Mouse (Mus musculus) G1E-ER4 (cell line): ENCODE measurements around the gene Slc8a3. TPM values are rescaled to one million over a fixed set of nuclear protein-coding genes. Genes with fewer than 3 reads are reported as not detected.

Experiments
- GATA1 ChIP-seq: IDR thresholded peaks from one replicate; pipeline ENCODE4 v1.8.0; 2012; ENCODE audit warnings: low read length, inconsistent platforms
- polyA plus RNA-seq: library from polyadenylated mRNA; stranded (reverse); fragments of >175 nt; gene quantifications from 2 replicates; pipeline ENCODE4 v1.2.3, GENCODE M21; 2012

Slc8a3 gene
- polyA plus RNA-seq, 1 experiment = not detected

DNA sequence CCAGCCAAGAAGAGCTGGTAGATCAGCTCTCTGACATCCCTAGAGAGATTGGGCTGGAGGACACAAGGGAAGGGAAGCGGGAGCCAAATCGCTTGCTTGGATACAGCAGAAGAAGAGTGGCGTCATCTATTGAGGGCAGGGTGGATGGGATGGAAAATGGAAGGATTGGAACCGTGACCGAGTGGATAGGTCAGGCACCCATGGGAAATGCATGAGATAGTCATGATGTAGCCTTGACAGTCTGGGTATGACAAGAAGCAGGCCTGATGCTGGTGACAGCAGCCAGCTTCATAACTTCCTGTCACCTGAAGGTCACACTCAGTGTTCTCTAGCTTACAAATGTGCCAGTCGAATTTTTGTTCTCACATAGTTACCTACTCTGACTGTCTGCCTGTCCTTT is 70.2 kb downstream of the Slc8a3 start:
- TF ChIP-seq GATA1 = no peak

DNA sequence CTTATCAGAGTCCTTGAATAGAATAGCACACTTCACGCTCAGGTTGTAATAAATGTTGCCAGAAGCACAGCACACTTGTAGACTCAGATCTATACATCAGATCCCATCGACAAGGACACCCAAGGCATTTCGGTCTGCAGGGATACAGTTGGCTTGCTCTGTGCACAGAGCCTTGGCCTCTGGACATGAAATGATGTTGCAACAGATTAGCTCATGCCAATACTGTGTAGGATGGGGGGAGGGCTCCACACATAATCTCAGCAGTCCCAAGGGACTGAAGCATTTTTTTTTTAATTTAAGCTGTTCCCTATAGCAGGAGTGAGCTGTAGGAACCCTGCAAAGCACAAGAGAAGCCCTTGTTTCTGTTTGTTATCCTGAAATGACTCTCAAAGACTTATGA is 74.8 kb downstream of the Slc8a3 start:
- TF ChIP-seq GATA1 = no peak

DNA sequence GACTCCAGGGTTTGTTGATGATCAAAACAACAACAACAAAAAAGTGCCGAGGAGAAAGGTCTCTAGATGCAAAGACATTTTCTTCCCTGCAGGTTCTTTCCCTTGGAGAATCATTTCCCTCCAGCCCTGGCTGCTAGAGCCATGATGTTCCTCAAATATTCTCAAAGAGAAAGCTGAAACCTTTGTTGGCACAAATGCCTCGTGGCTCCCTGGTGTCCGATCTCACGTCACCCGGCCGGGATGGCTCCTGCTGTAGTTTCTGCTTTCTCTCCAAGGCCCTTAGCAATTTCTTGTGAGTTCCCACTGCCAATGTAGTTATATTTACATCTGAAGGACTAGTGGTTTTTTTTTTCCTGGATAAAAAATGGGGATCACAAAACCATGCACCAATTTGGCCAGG is 87.6 kb downstream of the Slc8a3 start:
- no peak for TF ChIP-seq GATA1

DNA sequence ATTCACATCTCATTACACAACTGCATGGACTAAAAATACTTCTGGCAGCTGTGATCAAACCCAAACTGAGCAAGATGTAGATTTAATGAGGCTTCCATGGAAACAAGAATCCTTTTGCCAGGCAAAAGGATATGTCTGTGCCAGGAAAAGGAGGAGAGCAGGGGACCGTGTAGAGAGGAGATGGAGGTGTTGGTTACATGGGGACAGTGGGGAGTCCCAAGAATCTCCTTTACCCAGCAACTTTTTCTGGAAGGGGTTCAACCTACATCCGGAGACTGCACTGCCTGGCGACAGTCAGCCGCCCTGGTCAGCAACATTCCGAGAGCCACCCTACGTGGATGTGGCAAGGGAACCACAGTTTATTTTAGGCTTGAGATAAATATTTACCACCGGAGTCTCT is 88.0 kb downstream of the Slc8a3 start:
- no peak for TF ChIP-seq GATA1

DNA sequence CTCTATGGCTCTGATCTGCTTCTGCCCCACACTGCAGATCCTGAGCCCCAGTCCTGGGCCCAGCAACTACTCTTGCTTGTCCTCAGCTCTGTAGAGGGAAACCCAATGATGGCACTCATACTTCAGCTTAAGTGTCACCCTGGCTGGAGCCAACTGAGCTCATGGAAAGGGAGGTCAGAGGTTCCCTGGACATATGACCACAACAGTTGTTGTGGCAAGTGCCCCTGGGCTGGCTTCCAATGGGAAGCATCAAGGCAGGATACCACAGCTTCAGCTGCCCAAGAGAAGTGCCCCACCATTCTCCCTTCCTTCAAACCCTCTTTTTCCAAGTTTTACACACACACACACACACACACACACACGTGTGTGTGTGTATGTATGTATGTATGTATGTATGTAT is 88.5 kb downstream of the Slc8a3 start:
- TF ChIP-seq GATA1 = no peak

DNA sequence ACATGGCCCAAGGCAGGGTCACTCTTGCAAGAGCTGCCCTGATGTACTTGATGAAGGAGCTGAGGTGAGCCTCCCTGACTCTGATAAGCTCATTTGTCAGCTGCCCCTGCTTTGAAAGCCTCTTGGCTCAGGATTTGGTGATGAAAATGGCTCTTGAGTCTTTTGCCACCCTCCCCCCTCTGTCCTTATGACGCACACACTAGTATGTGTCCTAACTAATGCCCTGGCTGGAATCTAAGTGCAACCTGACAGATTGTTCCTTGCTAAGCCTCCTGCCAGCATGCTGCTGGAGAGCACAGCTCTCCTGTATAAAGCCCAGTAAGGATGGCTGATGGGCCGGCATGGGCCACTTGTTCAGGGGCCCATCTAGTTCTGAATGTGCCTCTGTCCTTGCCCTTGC is 91.3 kb downstream of the Slc8a3 start:
- TF ChIP-seq GATA1 = no peak

DNA sequence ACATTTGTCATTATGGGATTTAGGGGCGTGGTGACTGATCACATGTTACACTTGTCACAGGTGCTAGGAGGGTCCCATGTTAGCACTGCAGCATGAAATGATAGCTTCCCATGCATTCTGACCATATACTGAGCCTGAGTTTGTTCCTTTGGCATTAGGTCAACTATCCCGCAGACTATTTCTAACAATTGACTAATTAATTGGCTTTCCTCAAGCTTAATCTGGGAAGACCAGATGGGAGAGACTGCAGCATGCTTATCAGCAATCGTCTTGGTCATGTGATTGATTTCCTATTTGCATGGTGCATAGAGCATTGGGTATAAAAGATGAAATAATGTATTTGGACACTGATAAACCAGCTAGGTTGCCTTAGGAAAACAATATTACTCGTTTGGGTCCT is 91.9 kb downstream of the Slc8a3 start:
- TF ChIP-seq GATA1 = no peak

DNA sequence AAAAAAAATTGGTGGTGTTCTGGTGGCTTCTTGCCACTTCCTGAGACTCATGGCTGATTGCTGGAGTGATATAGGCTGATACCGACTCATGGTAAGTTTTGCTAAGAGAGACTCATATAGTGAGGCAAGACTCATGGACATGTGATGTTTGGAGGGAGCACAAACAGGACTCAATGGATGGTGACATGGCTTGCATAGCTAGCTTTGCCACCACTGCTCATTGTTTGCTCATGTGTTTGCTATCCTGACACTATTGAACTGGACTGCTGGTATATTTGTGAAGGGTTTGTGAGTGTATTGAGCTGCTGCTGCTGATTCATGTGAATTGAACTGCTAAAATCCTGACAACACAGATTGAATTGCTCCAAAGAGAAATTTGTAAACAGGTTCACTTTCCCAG is 95.8 kb downstream of the Slc8a3 start:
- TF ChIP-seq GATA1 = no peak

DNA sequence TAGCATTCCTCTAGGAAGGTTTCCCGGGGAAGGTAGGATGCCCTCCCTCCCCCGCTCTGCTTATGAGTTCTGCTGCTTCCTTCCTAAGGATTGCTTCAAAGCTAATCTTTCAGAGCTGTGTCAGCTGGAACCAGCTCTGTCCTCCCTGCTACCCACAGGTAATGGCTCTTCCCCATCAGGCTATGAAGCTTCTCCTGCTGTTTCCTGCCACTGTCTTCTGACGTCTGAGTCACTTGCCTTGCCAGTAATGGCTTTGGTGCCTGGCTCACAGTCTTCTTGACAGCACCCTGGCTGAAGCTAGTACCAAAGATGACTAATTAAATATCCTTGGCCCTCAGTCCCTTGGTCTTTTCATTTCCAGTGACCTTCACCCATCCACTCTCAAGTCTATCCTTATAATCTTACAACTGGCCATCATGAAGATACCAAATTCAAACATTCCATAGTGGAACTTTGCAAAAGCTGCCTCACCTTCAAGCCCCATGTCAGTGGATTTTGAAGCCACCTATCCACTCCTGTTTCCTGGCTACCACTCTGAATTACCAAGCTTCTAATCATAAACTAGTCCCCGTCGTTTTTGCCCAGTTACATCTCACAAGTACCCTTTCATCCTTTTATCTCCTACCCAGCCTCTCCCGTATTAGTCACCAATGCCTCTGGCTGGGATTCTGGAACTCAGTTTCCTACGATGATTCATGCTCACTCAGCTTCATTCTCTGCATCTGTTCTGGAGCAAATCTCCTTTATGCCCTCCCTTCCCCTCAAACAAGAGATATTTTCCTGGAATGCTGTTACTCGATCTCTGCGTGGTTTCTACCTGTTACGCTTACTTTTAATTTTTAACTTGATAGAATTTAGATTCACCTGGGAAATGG is 97.3 kb downstream of the Slc8a3 start:
- TF ChIP-seq GATA1 = no peak

DNA sequence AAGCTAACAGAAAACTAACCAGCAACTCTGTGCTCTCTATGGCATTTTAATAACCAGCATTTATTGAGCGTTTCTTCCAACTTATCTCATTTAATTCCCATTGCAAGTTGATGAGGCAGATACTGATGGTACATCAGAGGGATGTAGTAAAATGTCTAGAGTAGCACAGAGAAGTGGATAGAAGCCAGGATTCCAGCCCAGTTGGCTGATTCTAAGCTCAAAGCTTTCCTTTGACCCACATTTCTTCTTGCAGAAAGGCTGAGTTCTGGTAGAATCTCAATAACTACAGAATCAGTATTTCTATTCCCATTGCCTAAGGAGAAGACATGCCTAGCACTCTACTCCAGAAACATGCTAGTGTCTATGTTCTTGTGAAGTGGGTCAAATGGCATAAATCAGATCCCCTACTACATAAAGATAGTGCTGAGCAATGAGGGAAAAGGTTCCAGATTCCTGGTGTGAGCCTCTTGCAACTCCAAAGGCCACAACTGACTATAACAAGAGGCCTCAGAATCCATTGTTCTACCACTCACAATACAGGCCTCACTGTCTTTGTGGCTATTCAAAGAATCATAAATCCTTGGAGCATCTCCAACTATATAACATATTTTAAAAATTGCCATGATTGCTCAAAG is 99.1 kb downstream of the Slc8a3 start:
- TF ChIP-seq GATA1 = no peak

DNA sequence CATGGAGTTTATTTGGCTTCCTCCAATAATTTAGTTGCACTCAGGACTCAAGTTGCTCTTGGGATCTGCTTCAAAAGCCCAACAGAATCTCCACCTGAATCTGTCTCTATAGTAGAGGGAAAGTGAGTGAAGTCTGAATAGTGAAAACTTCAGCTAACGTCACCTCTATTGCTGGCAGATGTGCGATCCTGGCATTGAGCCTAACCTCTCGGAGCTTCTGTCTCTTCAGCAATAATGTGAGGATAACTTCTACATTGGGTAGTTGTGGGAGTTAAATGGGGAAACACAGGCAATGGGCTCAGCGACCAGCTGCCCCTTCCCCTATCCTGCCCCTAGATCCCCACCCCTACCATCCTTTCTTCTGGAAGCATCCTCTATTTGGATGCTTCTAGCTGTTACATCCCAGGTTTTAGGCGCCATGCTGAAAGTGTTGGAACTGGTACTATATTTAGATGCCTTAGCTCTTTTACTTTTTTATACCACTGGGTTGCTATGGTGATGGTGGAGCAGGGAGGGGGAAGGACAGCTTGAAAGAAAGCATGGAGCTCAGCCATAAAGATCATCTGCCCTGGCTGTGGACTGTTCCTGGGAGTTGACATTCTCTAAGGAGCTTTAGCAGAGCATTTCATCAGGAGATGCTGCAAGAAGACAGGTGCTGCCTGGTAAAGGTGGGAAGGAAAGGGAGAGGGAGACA is 105.1 kb downstream of the Slc8a3 start:
- no peak for TF ChIP-seq GATA1

DNA sequence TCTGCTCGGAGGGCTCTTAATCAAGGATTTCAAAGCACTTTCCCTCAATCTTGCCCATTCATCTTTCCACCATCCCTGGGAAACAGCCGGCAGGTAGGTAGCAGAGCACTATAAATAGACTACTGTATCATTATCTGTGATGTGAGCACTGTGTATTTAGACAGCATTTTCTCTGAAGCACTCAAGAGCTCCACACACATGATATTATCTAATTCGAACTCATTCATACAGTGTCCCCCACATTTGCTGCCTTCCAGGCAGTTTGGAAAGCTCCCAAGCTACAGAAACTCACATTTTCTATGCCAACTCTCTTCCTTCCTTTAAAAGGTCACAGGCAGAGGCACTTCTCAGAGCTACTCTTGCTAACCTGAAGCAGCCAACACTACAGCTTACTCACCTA is 106.4 kb downstream of the Slc8a3 start:
- TF ChIP-seq GATA1 = no peak

DNA sequence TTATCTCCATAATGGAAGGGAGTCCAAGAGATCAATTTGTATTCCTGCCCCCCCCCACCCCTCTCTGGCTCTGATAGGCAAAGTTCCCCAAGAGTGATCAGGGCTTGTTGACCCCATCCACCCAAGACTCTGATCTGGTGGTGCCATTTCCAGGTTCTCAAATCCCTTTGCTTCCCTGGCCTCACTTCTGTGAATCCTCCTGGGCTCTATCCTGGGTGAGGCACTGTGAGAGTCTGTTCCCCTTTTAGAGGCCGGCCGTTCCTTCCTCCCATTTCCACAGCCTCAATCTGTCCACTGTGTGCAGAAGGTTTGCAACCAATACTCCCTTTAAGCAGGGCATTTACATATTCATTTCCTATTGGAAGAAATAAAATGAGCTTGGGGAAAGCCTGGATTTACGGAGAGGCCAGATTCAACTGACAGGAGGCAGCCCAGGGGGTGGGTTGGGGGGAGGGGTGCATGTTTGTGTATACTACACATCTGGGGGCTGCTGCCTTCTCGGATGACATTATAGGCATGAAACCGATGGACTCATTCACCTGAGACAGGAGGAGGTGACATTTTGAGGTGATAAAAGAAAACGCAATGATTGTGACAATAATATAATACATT is 106.9 kb downstream of the Slc8a3 start:
- no peak for TF ChIP-seq GATA1

DNA sequence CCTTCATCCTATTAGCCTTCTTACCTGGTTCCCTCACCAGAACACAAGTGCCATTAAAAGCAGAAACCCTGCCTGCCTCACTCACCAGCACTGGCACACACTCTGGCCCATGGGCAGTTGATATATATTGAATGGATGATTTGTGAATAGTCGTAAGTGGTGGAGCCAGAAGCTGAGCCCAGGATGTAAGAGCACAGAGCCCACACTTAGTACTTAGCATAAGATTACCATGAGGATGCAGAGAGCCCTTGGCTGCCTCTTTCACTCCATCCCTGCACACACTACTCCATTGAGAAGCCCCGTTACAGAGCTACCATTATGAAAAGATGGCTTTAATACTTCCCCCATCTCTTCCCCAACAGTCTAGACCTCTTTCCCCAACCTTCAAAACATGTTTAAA is 108.1 kb downstream of the Slc8a3 start:
- TF ChIP-seq GATA1 = no peak

DNA sequence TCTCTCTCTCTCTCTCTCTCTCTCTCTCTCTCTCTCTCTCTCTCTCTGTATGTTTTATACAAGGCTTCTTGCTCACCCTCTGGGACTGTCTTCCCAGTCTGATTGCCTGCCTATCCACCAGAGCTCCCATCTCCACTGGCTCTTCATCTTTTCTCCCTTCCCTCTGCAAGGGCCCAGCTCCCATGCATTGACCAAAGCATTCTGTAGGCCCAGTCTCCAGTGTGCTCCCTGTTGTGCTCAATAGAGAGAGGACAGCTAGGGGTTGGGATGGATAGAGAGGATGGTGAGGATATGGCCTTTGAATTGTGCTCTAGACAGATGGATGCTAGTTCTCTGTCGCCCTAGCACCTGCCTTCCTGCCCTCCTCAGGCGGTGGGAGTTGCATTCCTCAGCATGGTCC is 109.7 kb downstream of the Slc8a3 start:
- no peak for TF ChIP-seq GATA1

DNA sequence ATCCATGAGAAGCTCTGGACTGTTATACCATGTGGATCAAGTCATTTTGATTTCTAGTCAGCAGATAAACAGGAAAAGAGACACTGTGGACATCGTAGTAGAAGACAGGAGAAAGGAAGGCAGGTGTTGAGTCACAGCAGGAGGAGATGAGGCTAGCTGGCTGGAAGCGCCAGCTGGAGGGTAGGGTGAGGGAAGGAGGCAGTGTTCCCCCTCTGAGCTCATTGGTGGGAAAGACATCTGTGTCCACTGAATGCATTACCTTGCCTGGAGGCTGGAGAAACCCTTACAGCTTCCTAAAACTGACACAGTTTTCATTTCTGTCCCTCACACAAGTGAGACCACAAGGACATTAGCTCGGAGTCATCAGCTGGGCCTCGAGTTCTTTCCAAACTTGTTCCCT is 113.6 kb downstream of the Slc8a3 start:
- TF ChIP-seq GATA1 = no peak
